Mouse (Mus musculus): ENCODE measurements around the gene Gm21887.
"Not testable (repeated sequence)": the region's sequence is repeated elsewhere in the genome, so short reads cannot be mapped to it uniquely, and the experiment has no call there.

The Gm21887 gene

DNA sequence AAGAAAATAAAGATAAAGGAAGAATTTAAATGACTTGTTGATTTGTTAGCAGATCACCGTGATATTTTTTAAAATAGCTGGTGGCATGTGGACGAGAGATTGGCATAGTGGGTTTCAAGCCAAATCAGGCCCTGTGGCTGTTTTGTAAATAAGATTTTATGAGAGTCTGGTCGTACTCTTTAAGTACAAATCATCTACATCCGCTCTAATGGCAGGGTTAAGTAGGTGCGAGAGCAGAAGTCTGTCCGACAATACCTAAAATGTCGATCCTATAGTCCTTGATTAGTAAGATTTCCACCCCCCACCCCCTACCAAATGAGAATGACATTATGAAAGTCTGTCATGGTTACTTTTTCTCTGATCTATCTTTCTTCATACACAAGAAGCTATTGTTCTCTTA lies 25.1 kb upstream of the Gm21887 start:
- not testable (repeated sequence) for DNase-seq

DNA sequence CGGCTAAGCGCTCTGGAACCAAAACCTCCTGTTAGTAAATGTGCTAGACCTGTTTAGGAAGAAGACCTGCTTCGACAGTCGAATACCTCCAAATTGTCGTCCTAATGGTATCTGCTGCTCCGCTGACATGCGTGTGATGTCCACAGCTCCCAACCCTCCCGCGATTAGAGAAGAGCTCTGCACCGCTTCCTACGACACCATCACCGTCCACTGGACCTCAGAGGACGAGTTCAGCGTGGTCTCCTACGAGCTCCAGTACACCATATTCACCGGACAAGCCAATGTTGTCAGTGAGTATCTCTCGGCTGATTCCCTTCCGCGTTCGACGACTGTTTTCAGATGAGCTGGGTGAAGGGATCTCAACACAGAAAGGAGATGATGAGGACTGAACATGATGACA lies 24.6 kb upstream of the Gm21887 start:
- DNase-seq: peak in 1 of 2 experiments; percentile 37

- DNase-seq: peak in 1 of 2 experiments; percentile 58
Measured at GRCm38 (mm10) chrX:169985796-169986195, 23.7 kb upstream of the Gm21887 start.

DNA sequence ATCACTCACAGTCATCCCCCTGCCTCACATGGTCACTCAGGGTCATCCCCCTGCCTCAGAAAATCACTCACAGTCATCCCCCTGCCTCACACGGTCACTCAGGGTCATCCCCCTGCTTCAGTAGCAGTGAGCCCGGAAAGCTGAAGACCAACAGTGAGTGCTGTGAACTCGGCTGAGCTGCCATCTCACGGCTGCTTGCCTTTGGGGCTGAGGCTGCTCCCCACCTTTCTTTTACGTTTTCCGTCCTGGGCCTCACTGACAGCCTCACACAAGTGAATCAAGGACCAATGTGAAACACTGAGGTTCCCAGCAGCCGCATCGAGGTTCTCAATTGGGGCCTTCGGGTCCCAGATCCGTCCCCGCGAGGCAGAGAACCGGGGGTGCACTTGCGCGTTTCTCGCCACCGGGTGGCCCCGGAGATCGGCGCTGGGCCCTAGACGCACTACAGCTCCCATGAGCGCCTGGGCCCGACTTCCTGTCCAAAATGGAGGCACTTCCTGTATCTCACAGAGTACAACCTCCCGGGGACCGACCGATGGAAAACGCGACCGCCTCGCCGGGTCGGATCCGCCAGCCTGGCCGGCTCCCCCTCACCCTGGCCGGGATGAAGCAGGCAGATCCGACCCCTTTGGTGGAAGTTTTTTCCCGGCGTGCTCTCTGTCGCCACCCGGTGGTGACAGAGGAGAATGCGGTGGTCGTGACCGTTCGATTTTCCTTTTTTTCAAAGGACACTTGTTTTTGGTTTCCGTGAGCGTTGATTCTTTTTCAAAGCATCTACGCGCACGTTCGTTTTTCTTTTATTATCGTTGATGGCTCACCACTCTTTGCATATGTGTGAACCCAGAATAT lies 22.7 kb upstream of the Gm21887 start:
- peak; percentile 85 to 91 for DNase-seq

DNA sequence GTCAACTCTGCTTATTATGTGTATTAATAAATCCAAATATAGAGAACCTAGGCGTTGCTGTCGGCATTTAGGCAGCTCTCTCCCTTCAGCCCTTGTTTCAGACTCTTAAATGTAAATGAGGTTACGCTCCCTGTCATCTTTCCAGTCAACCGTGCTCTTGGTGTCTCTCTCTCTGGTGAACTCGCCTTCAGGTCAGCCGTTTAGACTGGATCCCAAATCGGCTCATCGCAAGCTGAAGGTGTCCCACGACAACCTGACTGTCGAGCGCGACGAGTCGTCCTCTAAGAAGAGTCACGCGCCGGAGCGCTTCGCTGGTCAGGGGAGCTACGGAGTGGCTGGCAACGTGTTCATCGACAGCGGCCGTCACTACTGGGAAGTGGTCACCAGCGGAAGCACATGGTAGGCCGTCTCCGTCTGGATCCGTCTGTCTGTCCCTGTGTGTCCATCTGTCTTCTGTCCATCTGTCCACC lies 22.1 kb upstream of the Gm21887 start:
- peak; percentile 62 to 66 for DNase-seq

DNA sequence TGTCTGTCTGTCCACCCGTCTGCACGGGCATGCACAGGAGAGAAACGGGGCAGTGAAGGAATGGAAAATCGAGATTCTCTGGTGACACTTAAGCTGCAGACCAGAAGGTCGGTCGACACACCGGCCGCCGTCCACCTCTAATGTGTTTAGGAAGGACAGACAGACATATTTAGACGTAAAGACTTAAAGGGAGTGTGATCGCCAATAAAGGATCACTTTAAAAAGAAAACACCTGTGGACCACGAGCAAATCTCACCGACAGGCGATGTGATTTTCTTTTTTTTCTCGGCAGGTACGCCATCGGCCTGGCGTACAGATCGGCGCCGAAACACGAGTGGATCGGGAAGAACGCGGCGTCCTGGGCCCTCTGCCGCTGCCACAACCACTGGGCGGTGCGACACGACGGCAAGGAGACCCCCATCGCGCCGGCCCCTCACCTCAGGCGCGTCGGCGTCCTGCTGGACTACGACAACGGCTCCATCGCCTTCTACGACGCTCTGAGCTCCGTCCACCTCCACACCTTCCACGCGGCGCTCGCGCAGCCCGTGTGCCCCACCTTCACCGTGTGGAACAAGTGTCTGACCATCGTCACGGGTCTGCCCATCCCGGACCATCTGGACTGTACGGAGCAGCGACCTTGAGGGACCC lies 20.8 kb upstream of the Gm21887 start:
- peak; percentile 49 to 59 for DNase-seq

- not testable (repeated sequence) for DNase-seq
Measured at GRCm38 (mm10) chrX:169989219-169989595, 20.3 kb upstream of the Gm21887 start.

GRCm38 (mm10) chrX:169989691-169990631 lies 19.5 kb upstream of the Gm21887 start:
- peak; percentile 88 for DNase-seq

DNA sequence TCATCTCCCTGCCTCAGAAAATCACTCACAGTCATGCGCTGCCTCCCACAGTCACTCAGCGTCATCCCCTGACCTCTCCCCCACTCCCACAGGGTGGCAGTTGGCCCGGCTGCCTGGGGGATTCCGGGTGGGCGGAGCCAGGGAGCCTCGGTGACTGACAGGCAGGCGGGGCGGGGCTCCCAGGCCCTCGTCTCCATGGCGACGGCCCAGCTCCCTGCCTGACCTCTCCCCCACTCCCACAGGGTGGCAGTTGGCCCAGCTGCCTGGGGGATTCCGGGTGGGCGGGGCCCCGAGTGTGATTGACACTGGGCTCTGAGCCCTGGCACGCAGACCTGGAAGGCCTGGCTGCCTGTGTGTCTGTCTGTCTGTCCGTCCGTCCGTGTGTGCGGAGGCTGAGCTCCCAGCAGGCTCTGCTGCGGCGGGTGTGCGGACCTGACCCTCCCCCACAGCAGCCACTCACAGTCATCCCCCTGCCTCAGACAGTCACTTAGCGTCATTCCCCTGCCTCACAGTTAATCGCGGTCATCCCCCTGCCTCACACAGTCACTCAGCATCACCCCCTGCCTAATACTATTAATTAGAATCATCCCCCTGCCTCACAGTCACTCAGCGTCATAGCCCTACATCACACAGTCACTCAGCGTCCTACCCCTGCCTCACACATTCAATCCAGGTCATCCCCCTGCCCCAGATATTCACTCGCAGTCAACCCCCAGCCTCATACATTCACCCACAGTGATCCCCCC lies 18.2 kb upstream of the Gm21887 start:
- peak; percentile 98 to 99 for DNase-seq

- peak; percentile 47 to 62 for DNase-seq
Measured at GRCm38 (mm10) chrX:169992086-169992930, 17.2 kb upstream of the Gm21887 start.

DNA sequence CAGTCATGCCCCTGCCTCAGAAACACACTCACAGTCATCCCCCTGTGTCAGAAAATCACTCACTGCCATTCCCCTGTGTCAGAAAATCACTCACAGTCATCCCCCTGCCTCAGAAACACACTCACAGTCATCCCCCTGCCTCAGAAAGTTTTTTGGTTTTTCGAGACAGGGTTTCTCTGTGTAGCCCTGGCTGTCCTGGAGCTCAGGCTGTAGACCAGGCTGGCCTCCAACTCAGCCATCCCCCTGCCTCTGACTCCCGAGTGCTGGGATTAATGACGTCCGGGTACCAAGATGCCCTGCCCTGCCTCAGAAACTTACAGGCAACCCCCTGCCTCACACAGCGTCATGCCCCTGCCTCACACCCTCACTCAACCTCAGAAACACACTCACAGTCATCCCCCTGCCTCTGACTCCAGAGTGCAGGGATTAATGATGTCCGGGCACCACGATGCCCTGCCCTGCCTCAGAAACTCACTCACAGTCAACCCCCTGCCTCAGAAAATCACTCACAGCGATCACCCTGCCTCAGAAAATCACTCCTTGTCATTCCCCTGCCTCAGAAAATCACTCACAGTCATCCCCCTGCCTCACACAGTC lies 16.4 kb upstream of the Gm21887 start:
- DNase-seq: peak; percentile 31 to 45

GRCm38 (mm10) chrX:169994011-169994865 lies 15.2 kb upstream of the Gm21887 start:
- peak; percentile 69 to 74 for DNase-seq

GRCm38 (mm10) chrX:169994866-169995711 lies 14.4 kb upstream of the Gm21887 start:
- DNase-seq: peak in 1 of 2 experiments; percentile 21

- DNase-seq: peak in 1 of 2 experiments; percentile 43
Measured at GRCm38 (mm10) chrX:169995909-169996521, 13.4 kb upstream of the Gm21887 start.

DNA sequence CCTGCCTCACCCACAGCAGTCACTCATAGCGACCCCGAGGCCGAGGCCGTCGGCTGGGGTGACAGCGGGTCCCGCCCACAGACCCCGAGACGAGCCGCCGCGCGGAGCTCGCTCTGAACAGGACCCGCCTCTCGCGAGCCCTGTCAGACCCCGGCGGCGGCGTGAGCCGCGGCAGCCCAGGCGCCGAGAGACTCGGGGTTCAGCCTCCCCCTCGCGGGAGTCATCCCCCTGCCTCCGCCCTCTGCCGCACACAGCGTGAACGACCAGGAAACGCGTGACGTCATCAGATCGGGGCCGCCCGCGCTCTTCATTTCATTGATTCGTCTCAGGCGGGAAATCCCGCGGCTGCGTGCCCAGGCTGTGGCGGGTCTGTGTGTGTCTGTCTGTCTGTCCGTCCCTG lies 12.5 kb upstream of the Gm21887 start:
- DNase-seq: peak; percentile 86 to 93

- peak in 1 of 2 experiments; percentile 79 for DNase-seq
Measured at GRCm38 (mm10) chrX:169997456-169997853, 12.0 kb upstream of the Gm21887 start.

GRCm38 (mm10) chrX:169997854-169998456 lies 11.5 kb upstream of the Gm21887 start:
- DNase-seq: peak; percentile 100

Data from kidney, postnatal 4 days (tissue).